Mouse (Mus musculus): ENCODE data around the gene Mgat4a.

- TF ChIP-seq EP300 (IDR thresholded peaks at IDR 0.05; ENCODE audit: low read depth): no peak
- no peak for TF ChIP-seq CTCF (IDR thresholded peaks at IDR 0.05; ENCODE audit: low read depth)
Measured at GRCm38 (mm10) chr1:37496591-37497280, 44.1 kb downstream of the Mgat4a start.
